Mouse (Mus musculus) embryonic facial prominence, embryonic 13.5 days (tissue): ENCODE measurements around the gene Adpgk. TPM values are rescaled to one million over a fixed set of nuclear protein-coding genes. Genes with fewer than 3 reads are reported as not detected.
A peak's percentile ranks its signal among the peaks of the same experiment; 100 is the strongest.
"Not testable (repeated sequence)": the region's sequence is repeated elsewhere in the genome, so short reads cannot be mapped to it uniquely, and the experiment has no call there.

ENCODE experiments used
- ATAC-seq: fragments of 200-750 bp; cut with Nextera tagmentation; 2 replicates; pipeline ENCODE4 v1.8.0; 2017; ENCODE audit warnings: low read depth; ENCODE audit not compliant: insufficient number of reproducible peaks, insufficient read depth, low FRiP score, low TSS enrichment
- H3K27ac ChIP-seq: fragments of 300-500 bp; sonication (generic); 2 replicates; pipeline ENCODE4 v1.5.1; 2015; ENCODE audit warnings: moderate library complexity, mild to moderate bottlenecking, inconsistent platforms
- H3K27me3 ChIP-seq: fragments of 300-500 bp; sonication (generic); 2 replicates; pipeline ENCODE4 v1.6.1; 2015; ENCODE audit warnings: mild to moderate bottlenecking, inconsistent platforms
- H3K36me3 ChIP-seq: fragments of 300-500 bp; sonication (generic); 2 replicates; pipeline ENCODE4 v1.6.1; 2015; ENCODE audit warnings: mild to moderate bottlenecking, inconsistent platforms
- H3K4me1 ChIP-seq: fragments of 300-500 bp; sonication (generic); 2 replicates; pipeline ENCODE4 v1.6.1; 2015; ENCODE audit warnings: inconsistent platforms
- H3K4me2 ChIP-seq: fragments of 300-500 bp; sonication (generic); 2 replicates; pipeline ENCODE4 v1.6.1; 2015; ENCODE audit warnings: moderate library complexity, mild to moderate bottlenecking, inconsistent platforms
- H3K4me3 ChIP-seq: fragments of 300-500 bp; sonication (generic); 2 replicates; pipeline ENCODE4 v1.5.1; 2015; ENCODE audit warnings: mild to moderate bottlenecking, inconsistent platforms
- H3K9ac ChIP-seq: fragments of 300-500 bp; sonication (generic); 2 replicates; pipeline ENCODE4 v1.6.1; 2015; ENCODE audit warnings: mild to moderate bottlenecking, inconsistent platforms
- H3K9me3 ChIP-seq: fragments of 300-500 bp; sonication (generic); 2 replicates; pipeline ENCODE4 v1.6.1; 2016; ENCODE audit warnings: inconsistent platforms
- WGBS: fragments of 180-500 bp; shearing (Covaris S2); methylation state at CpG from one replicate; pipeline ENCODE4 v1.1.7; 2015; ENCODE audit warnings: mixed read lengths; 5-methylcytosine and 5-hydroxymethylcytosine counted together
- polyA plus RNA-seq: library from polyadenylated mRNA; unstranded; fragments of >200 nt; fragmentation: Nextera tagmentation; extraction: Ambion mirVana; gene quantifications from 2 replicates; pipeline ENCODE4 v1.2.1, GENCODE M21; 2015

Gene Adpgk
- polyA plus RNA-seq, 1 experiment from 2014 or later = 39.2 TPM

GRCm38 (mm10) chr9:59339107-59339506 is 47.7 kb downstream of the Adpgk start:
- peaks cover 36% of the 10 kb centered on the region for H3K36me3 ChIP-seq
- WGBS = 69% methylated on average over 5 of the region's 5 CpGs
- no peak for ATAC-seq

DNA sequence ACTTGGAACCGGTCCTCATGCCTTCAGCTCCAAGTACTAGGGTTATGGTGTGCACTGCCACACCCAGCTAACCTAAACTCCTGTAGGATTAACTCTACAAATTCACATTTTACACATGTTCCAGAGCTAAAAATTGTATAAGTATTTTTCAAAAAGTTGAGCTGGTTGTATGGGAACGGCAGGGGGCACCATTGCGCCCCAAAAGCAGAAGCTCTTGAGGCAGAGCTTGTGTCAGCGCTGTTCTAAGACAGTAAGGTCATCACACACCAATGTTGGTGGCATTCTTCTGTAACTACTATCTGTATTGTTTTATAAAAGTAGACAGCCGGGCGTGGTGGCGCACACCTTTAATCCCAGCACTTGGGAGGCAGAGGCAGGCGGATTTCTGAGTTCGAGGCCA is 48.6 kb downstream of the Adpgk start:
- Histone ChIP-seq H3K4me2 (no peak overlapping the region), H3K27ac (no peak overlapping the region), H3K36me3 (peaks cover 36% of the 10 kb centered on the region), H3K4me3 (no peak overlapping the region), H3K9ac (no peak overlapping the region), H3K27me3 (no peaks in the 10 kb centered on the region), H3K4me1 (no peaks in the 10 kb centered on the region), H3K9me3 (no peaks in the 10 kb centered on the region)
- ATAC-seq = no peak
- 84% methylated on average over 9 of the region's 9 CpGs for WGBS

More at GRCm38 (mm10) chr9:59339107-59339506, 47.7 kb downstream of the Adpgk start:
- no peak overlapping the region for H3K9ac ChIP-seq
- H3K4me2 ChIP-seq = no peak overlapping the region
- no peaks in the 10 kb centered on the region for H3K4me1 ChIP-seq
- H3K27me3 ChIP-seq = no peaks in the 10 kb centered on the region
- H3K27ac ChIP-seq = no peak overlapping the region
- no peaks in the 10 kb centered on the region for H3K9me3 ChIP-seq
- H3K4me3 ChIP-seq = no peak overlapping the region

- H3K27ac ChIP-seq = no peak overlapping the region
- H3K4me1 ChIP-seq = no peaks in the 10 kb centered on the region
- H3K9ac ChIP-seq = no peak overlapping the region
- no peak for ATAC-seq
- H3K4me2 ChIP-seq = no peak overlapping the region
- no peaks in the 10 kb centered on the region for H3K9me3 ChIP-seq
- no peaks in the 10 kb centered on the region for H3K27me3 ChIP-seq
- H3K36me3 ChIP-seq = peaks cover 23% of the 10 kb centered on the region
- 59% methylated on average over 2 of the region's 2 CpGs for WGBS
- no peak overlapping the region for H3K4me3 ChIP-seq
These were observed 54.8 kb downstream of the Adpgk start for GRCm38 (mm10) chr9:59346176-59346575.

- peaks cover 11% of the 10 kb centered on the region for H3K4me1 ChIP-seq
- no peaks in the 10 kb centered on the region for H3K36me3 ChIP-seq
- H3K4me2 ChIP-seq = peak overlapping the region; percentile 67
- H3K9me3 ChIP-seq = no peaks in the 10 kb centered on the region
- H3K27ac ChIP-seq = peak overlapping the region; percentile 80
- no peaks in the 10 kb centered on the region for H3K27me3 ChIP-seq
- peak overlapping the region; percentile 76 for H3K4me3 ChIP-seq
- WGBS = 8% methylated on average over 15 of the region's 15 CpGs
- ATAC-seq = no peak
- H3K9ac ChIP-seq = peak overlapping the region; percentile 90
These were observed 61.4 kb downstream of the Adpgk start for GRCm38 (mm10) chr9:59352586-59353252.

- Histone ChIP-seq H3K4me3 (peak within 1 kb of the TSS; percentile 76), H3K4me1 (peaks cover 11% of the 10 kb centered on the region), H3K4me2 (peak within 1 kb of the TSS; percentile 67), H3K27me3 (no peaks in the 10 kb centered on the region), H3K9me3 (no peaks in the 10 kb centered on the region), H3K27ac (peak within 1 kb of the TSS; percentile 80), H3K9ac (peak within 1 kb of the TSS; percentile 90), H3K36me3 (no peaks in the 10 kb centered on the region)
- peak; percentile 87 for ATAC-seq
- WGBS = under 1% methylated on average over 32 of the region's 32 CpGs
These were observed 61.9 kb downstream of the Adpgk start, which contains the start of gene Bbs4 for GRCm38 (mm10) chr9:59353253-59353639. Gene Bbs4, minus strand, starts transcription at chr9:59353508.

- not testable (repeated sequence) for H3K36me3 ChIP-seq, H3K4me2 ChIP-seq, H3K27me3 ChIP-seq, ATAC-seq, H3K4me3 ChIP-seq, H3K27ac ChIP-seq, H3K9me3 ChIP-seq, H3K4me1 ChIP-seq, H3K9ac ChIP-seq
- WGBS = 47% methylated on average over 1 of the region's 1 CpGs
These were observed 66.7 kb downstream of the Adpgk start for GRCm38 (mm10) chr9:59358041-59358440.

- not testable (repeated sequence) for H3K4me2 ChIP-seq, H3K4me1 ChIP-seq, H3K27ac ChIP-seq, ATAC-seq, H3K9me3 ChIP-seq, H3K4me3 ChIP-seq, H3K9ac ChIP-seq, H3K27me3 ChIP-seq, H3K36me3 ChIP-seq
- 74% methylated on average over 3 of the region's 3 CpGs for WGBS
These were observed 69.1 kb downstream of the Adpgk start for GRCm38 (mm10) chr9:59360487-59360886.

DNA sequence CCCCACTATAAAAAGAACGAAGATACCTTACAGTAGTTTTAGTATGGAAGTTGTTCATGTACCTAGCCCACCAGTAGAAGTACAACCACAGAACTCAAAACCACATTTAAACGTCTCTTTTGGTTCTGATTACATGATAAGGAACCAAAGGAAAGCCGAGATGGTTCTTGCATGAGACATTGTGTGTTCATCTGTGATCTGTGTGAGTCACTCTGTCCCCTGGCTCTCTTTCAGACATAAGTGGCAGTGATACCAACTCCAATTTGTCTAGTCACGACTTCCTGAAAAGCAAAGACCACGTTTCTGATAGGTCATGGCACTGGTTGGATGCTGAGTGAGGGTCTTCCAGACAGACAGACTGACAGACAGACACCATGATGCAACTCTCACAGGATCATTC is 77.9 kb downstream of the Adpgk start:
- Histone ChIP-seq H3K27me3 (no peaks in the 10 kb centered on the region), H3K9ac (no peak overlapping the region), H3K27ac (no peak overlapping the region), H3K4me3 (no peak overlapping the region), H3K9me3 (peaks cover 3% of the 10 kb centered on the region; the same call in 1 of the 2 replicates), H3K4me1 (no peaks in the 10 kb centered on the region), H3K36me3 (no peaks in the 10 kb centered on the region), H3K4me2 (no peak overlapping the region)
- 72% methylated on average over 5 of the region's 5 CpGs for WGBS
- ATAC-seq = no peak

GRCm38 (mm10) chr9:59369646-59370045 is 78.3 kb downstream of the Adpgk start:
- H3K9me3 ChIP-seq = peaks cover 3% of the 10 kb centered on the region; the same call in 1 of the 2 replicates
- H3K4me1 ChIP-seq = no peaks in the 10 kb centered on the region
- H3K27ac ChIP-seq = no peak overlapping the region
- H3K9ac ChIP-seq = no peak overlapping the region
- H3K36me3 ChIP-seq = no peaks in the 10 kb centered on the region
- 88% methylated on average over 9 of the region's 9 CpGs for WGBS
- no peak overlapping the region for H3K4me2 ChIP-seq
- no peak for ATAC-seq
- no peaks in the 10 kb centered on the region for H3K27me3 ChIP-seq
- no peak overlapping the region for H3K4me3 ChIP-seq

Other genes with a start within 250 kb of the Adpgk start
- gene Bbs4, start 62.0 kb downstream of the Adpgk start, polyA plus RNA-seq = 17.3 and 24.5 TPM in 2 replicates
- gene Arih1, start 195.1 kb downstream of the Adpgk start, polyA plus RNA-seq = 21.7 and 22.8 TPM in 2 replicates
- gene Hexa, start 248.0 kb downstream of the Adpgk start, polyA plus RNA-seq = 65.4 and 75.2 TPM in 2 replicates
- gene Tmem202, start 248.3 kb downstream of the Adpgk start, polyA plus RNA-seq = not detected in 2 replicates